Mouse (Mus musculus): ENCODE results near the gene 2310039H08Rik. TPM values are rescaled to one million over a fixed set of nuclear protein-coding genes. Genes with fewer than 3 reads are reported as not detected.

The 2310039H08Rik gene
- polyA plus RNA-seq, 1 experiment from 2014 or later: 56.7 TPM

DNA sequence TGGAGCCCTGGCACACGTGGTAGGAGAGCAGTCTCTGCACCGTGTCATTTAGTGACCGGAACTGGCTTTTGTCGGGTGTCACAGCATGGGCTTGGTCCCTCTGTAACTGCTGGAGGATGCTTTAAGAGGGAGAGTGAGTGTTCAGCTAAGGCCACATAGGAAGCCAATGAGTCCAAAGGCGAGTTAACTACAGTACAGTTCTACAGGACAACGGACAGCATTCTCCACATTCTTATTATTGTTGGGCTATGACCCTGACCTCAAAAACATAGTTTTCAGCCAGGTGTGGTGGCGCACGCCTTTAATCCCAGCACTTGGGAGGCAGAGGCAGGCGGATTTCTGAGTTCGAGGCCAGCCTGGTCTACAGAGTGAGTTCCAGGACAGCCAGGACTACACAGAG lies 35.9 kb downstream of the 2310039H08Rik start:
- DNase-seq (no peak), ATAC-seq (ENCODE audit: low FRiP score, low TSS enrichment) (no peak)
- Histone ChIP-seq H3K9ac (replicated peaks; ENCODE audit: low read length) (no peak overlapping the region), H3K27me3 (ENCODE audit: control insufficient read depth, insufficient read depth, low read length) (no peaks in the 10 kb centered on the region), H3K9me3 (ENCODE audit: control insufficient read depth, low read length) (no peaks in the 10 kb centered on the region), H3K36me3 (ENCODE audit: control insufficient read depth, insufficient read depth, low read length) (peaks cover 76% of the 10 kb centered on the region), H3K27ac (replicated peaks; ENCODE audit: low read depth, low read length) (no peak overlapping the region), H3K4me1 (ENCODE audit: control insufficient read depth, insufficient read depth, low read length) (no peaks in the 10 kb centered on the region), H3K4me3 (replicated peaks; ENCODE audit: low read depth, low read length) (no peak overlapping the region), H3K4me2 (ENCODE audit: low read length) (no peak overlapping the region)
- WGBS: 95% methylated on average over 10 of the region's 10 CpGs

DNA sequence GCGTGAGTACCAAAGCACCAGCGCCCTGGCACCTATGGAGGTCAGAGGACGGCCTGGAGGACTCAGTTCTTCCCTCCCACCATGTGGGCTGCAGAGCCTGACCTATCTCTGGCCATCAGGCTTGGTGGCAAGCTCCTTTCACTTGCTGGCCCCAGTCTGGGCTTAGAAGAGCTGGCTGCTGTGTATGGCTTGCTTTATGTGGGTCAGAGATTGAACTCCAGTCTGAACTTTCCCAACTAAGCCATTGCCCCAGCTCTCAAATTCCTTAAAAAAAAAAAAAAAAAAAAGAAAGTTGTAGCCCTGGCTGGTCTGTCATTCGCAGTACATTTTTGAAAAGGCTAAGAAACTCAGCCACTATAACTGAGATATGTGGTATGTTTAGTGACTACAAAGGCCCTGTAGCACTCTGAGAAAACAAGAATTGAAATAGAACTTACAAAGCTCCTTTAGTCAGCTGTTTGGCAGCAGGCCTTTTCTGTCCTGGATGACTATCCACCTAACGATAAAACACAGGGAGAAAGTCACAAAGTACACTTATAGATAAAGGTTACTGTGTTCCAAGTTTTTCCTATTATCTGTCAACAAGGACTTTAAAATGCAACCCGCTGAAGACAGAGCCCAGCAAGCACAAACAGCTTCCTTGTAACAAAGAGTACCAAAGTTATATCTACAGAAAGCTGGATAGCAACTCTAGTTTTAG lies 36.8 kb downstream of the 2310039H08Rik start:
- H3K27me3 ChIP-seq (ENCODE audit: control insufficient read depth, insufficient read depth, low read length): no peaks in the 10 kb centered on the region

DNA sequence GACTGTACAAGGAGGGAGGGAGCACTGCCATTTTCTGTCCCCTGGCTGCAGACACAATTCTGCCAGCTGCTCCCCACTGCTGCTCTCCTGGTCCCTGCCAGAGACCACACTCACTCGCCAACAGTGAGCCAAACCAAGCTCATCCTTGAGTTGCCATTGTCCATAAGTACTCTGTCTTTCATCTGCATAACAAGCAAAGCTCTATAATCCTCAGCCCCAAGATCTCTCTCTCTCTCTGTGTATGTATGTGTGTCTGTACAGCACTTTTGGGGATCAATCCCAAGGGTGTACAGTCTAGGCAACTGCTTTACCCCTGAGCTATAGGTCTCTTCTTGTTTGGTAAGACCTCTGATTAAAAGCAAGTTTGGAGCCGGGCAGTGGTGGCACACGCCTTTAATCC lies 38.2 kb downstream of the 2310039H08Rik start:
- no peaks in the 10 kb centered on the region for H3K27me3 ChIP-seq (ENCODE audit: control insufficient read depth, insufficient read depth, low read length)
- H3K36me3 ChIP-seq (ENCODE audit: control insufficient read depth, insufficient read depth, low read length): peaks cover 81% of the 10 kb centered on the region
- H3K4me2 ChIP-seq (ENCODE audit: low read length): no peak overlapping the region
- ATAC-seq (ENCODE audit: low FRiP score, low TSS enrichment) (no peak), DNase-seq (no peak)
- H3K27ac ChIP-seq (replicated peaks; ENCODE audit: low read depth, low read length): no peak overlapping the region
- H3K4me1 ChIP-seq (ENCODE audit: control insufficient read depth, insufficient read depth, low read length): no peaks in the 10 kb centered on the region
- WGBS: 86% methylated on average over 3 of the region's 3 CpGs
- H3K4me3 ChIP-seq (replicated peaks; ENCODE audit: low read depth, low read length): no peak overlapping the region
- H3K9me3 ChIP-seq (ENCODE audit: control insufficient read depth, low read length): no peaks in the 10 kb centered on the region
- no peak overlapping the region for H3K9ac ChIP-seq (replicated peaks; ENCODE audit: low read length)

More for the DNA sequence above, 36.8 kb downstream of the 2310039H08Rik start:
- no peak overlapping the region for H3K4me3 ChIP-seq (replicated peaks; ENCODE audit: low read depth, low read length)
- DNase-seq (no peak), ATAC-seq (ENCODE audit: low FRiP score, low TSS enrichment) (no peak)
- no peak overlapping the region for H3K27ac ChIP-seq (replicated peaks; ENCODE audit: low read depth, low read length)
- WGBS: 90% methylated on average over 6 of the region's 6 CpGs
- peaks cover 85% of the 10 kb centered on the region for H3K36me3 ChIP-seq (ENCODE audit: control insufficient read depth, insufficient read depth, low read length)
- no peak overlapping the region for H3K4me2 ChIP-seq (ENCODE audit: low read length)
- H3K4me1 ChIP-seq (ENCODE audit: control insufficient read depth, insufficient read depth, low read length): no peaks in the 10 kb centered on the region
- H3K9ac ChIP-seq (replicated peaks; ENCODE audit: low read length): no peak overlapping the region
- H3K9me3 ChIP-seq (ENCODE audit: control insufficient read depth, low read length): no peaks in the 10 kb centered on the region

- Histone ChIP-seq H3K4me1 (ENCODE audit: control insufficient read depth, insufficient read depth, low read length) (no peaks in the 10 kb centered on the region), H3K36me3 (ENCODE audit: control insufficient read depth, insufficient read depth, low read length) (peaks cover 74% of the 10 kb centered on the region), H3K4me3 (replicated peaks; ENCODE audit: low read depth, low read length) (no peak overlapping the region), H3K27me3 (ENCODE audit: control insufficient read depth, insufficient read depth, low read length) (no peaks in the 10 kb centered on the region), H3K9ac (replicated peaks; ENCODE audit: low read length) (no peak overlapping the region), H3K27ac (replicated peaks; ENCODE audit: low read depth, low read length) (no peak overlapping the region), H3K9me3 (ENCODE audit: control insufficient read depth, low read length) (no peaks in the 10 kb centered on the region), H3K4me2 (ENCODE audit: low read length) (no peak overlapping the region)
- ATAC-seq (ENCODE audit: low FRiP score, low TSS enrichment) (no peak), DNase-seq (no peak)
- WGBS: 96% methylated on average over 1 of the region's 1 CpGs
These were observed 40.0 kb downstream of the 2310039H08Rik start for GRCm38 (mm10) chr17:46812442-46812841.

- no peaks in the 10 kb centered on the region for H3K9me3 ChIP-seq (ENCODE audit: control insufficient read depth, low read length)
- no peak overlapping the region for H3K27ac ChIP-seq (replicated peaks; ENCODE audit: low read depth, low read length)
- H3K36me3 ChIP-seq (ENCODE audit: control insufficient read depth, insufficient read depth, low read length): peaks cover 71% of the 10 kb centered on the region
- no peak overlapping the region for H3K9ac ChIP-seq (replicated peaks; ENCODE audit: low read length)
- DNase-seq (no peak), ATAC-seq (ENCODE audit: low FRiP score, low TSS enrichment) (no peak)
- H3K27me3 ChIP-seq (ENCODE audit: control insufficient read depth, insufficient read depth, low read length): no peaks in the 10 kb centered on the region
- no peaks in the 10 kb centered on the region for H3K4me1 ChIP-seq (ENCODE audit: control insufficient read depth, insufficient read depth, low read length)
- no peak overlapping the region for H3K4me3 ChIP-seq (replicated peaks; ENCODE audit: low read depth, low read length)
- no peak overlapping the region for H3K4me2 ChIP-seq (ENCODE audit: low read length)
- WGBS: 90% methylated on average over 8 of the region's 8 CpGs
These were observed 41.2 kb downstream of the 2310039H08Rik start for GRCm38 (mm10) chr17:46813637-46814036.

GRCm38 (mm10) chr17:46814497-46814896 lies 42.1 kb downstream of the 2310039H08Rik start:
- peaks cover 71% of the 10 kb centered on the region for H3K36me3 ChIP-seq (ENCODE audit: control insufficient read depth, insufficient read depth, low read length)

GRCm38 (mm10) chr17:46816306-46816705 lies 43.9 kb downstream of the 2310039H08Rik start:
- Histone ChIP-seq H3K9me3 (ENCODE audit: control insufficient read depth, low read length) (no peaks in the 10 kb centered on the region), H3K27ac (replicated peaks; ENCODE audit: low read depth, low read length) (no peak overlapping the region), H3K4me2 (ENCODE audit: low read length) (no peak overlapping the region), H3K4me3 (replicated peaks; ENCODE audit: low read depth, low read length) (no peak overlapping the region), H3K27me3 (ENCODE audit: control insufficient read depth, insufficient read depth, low read length) (no peaks in the 10 kb centered on the region), H3K4me1 (ENCODE audit: control insufficient read depth, insufficient read depth, low read length) (no peaks in the 10 kb centered on the region), H3K36me3 (ENCODE audit: control insufficient read depth, insufficient read depth, low read length) (peaks cover 71% of the 10 kb centered on the region), H3K9ac (replicated peaks; ENCODE audit: low read length) (no peak overlapping the region)
- DNase-seq: no peak
- no peak for ATAC-seq (ENCODE audit: low FRiP score, low TSS enrichment)
- WGBS: 67% methylated on average over 13 of the region's 13 CpGs

More at GRCm38 (mm10) chr17:46814497-46814896, 42.1 kb downstream of the 2310039H08Rik start:
- no peak for DNase-seq
- 90% methylated on average over 6 of the region's 6 CpGs for WGBS
- no peak overlapping the region for H3K9ac ChIP-seq (replicated peaks; ENCODE audit: low read length)
- no peak for ATAC-seq (ENCODE audit: low FRiP score, low TSS enrichment)
- H3K27ac ChIP-seq (replicated peaks; ENCODE audit: low read depth, low read length): no peak overlapping the region
- H3K4me1 ChIP-seq (ENCODE audit: control insufficient read depth, insufficient read depth, low read length): no peaks in the 10 kb centered on the region
- H3K9me3 ChIP-seq (ENCODE audit: control insufficient read depth, low read length): no peaks in the 10 kb centered on the region
- H3K27me3 ChIP-seq (ENCODE audit: control insufficient read depth, insufficient read depth, low read length): no peaks in the 10 kb centered on the region
- H3K4me3 ChIP-seq (replicated peaks; ENCODE audit: low read depth, low read length): no peak overlapping the region
- no peak overlapping the region for H3K4me2 ChIP-seq (ENCODE audit: low read length)

DNA sequence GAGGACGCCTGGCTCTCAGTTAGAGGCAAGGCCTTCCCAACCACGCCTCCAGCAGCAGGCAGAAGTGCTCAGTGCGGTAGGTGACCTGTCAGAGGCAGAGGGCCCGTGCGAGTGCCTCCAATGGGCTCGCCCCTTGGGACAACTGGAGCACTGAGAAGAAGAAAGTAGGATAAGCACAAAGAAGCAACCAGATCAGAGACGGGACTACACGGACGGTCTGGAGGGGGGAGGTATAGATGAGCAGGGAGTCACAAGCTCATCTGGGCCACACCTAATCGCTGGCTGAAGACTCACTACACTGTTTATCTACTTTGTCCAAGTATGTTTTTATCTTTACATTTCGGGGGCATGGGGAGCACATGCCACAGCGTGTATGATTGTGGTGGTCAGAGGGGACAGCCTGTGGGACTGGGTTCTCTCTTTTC lies 45.3 kb downstream of the 2310039H08Rik start:
- no peak for DNase-seq
- 89% methylated on average over 12 of the region's 12 CpGs for WGBS

DNA sequence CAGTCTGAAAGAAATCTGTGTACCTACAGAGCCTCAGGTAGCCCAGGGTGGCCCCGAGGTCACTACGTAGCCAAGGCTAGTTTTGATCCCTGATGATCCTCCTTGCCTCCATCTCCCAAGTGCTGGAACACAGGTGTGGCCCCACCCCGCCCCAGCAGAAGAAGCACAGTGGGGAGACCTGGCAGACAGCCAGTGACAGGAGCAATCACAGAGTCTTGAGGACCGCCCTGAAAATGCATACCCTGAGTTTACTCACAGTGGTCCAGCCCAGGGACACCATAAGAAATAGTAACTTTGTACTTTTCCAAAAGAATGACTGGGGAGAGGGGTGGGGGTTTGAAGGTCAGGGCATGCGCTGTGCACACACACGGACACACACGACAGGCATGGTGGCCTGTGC lies 48.2 kb downstream of the 2310039H08Rik start:
- ATAC-seq (ENCODE audit: low FRiP score, low TSS enrichment): no peak
- DNase-seq: no peak
- Histone ChIP-seq H3K4me1 (ENCODE audit: control insufficient read depth, insufficient read depth, low read length) (no peaks in the 10 kb centered on the region), H3K27ac (replicated peaks; ENCODE audit: low read depth, low read length) (no peak overlapping the region), H3K4me3 (replicated peaks; ENCODE audit: low read depth, low read length) (no peak overlapping the region), H3K9me3 (ENCODE audit: control insufficient read depth, low read length) (no peaks in the 10 kb centered on the region), H3K9ac (replicated peaks; ENCODE audit: low read length) (no peak overlapping the region), H3K4me2 (ENCODE audit: low read length) (no peak overlapping the region), H3K27me3 (ENCODE audit: control insufficient read depth, insufficient read depth, low read length) (no peaks in the 10 kb centered on the region), H3K36me3 (ENCODE audit: control insufficient read depth, insufficient read depth, low read length) (peaks cover 74% of the 10 kb centered on the region)
- WGBS: 94% methylated on average over 7 of the region's 7 CpGs

More for the DNA sequence above, 45.3 kb downstream of the 2310039H08Rik start:
- no peak overlapping the region for H3K27ac ChIP-seq (replicated peaks; ENCODE audit: low read depth, low read length)
- no peak overlapping the region for H3K4me3 ChIP-seq (replicated peaks; ENCODE audit: low read depth, low read length)
- no peaks in the 10 kb centered on the region for H3K27me3 ChIP-seq (ENCODE audit: control insufficient read depth, insufficient read depth, low read length)
- no peak for ATAC-seq (ENCODE audit: low FRiP score, low TSS enrichment)
- H3K9me3 ChIP-seq (ENCODE audit: control insufficient read depth, low read length): no peaks in the 10 kb centered on the region
- peaks cover 66% of the 10 kb centered on the region for H3K36me3 ChIP-seq (ENCODE audit: control insufficient read depth, insufficient read depth, low read length)
- no peak overlapping the region for H3K4me2 ChIP-seq (ENCODE audit: low read length)
- H3K4me1 ChIP-seq (ENCODE audit: control insufficient read depth, insufficient read depth, low read length): no peaks in the 10 kb centered on the region
- no peak overlapping the region for H3K9ac ChIP-seq (replicated peaks; ENCODE audit: low read length)

Measured in midbrain, embryonic 14.5 days (tissue).